ENCODE assay signal across 36 mouse cellular contexts in the genomic region with DNA sequence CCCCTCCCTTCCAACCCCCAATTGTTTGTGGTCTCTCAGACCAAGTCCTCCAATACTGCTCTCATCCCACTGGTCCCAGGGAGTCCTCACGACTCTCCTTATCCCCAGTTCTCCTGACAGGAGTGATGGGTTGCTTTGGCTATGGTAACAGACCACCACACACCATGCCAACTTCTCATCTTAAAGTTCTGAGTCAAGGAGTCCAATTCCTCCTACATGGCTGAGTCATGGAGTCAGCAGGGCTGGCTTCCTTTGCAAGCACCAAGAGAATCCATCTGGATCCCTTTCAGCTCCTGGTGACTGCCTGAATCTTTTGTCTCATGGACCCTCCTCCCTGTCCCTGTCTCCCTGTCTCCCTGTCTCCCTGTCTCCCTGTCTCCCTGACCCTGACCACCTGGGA. TPM values are rescaled to one million over a fixed set of nuclear protein-coding genes. Genes with fewer than 3 reads are reported as not detected.
DNase-seq lines count a peak whose midpoint lies in the region; TF ChIP-seq lines count a peak whose summit lies in the region.
"Had no signal": no experiment of that assay in that cellular context is flagged by ENCODE, and none has a peak within 500 bp of the region (broad histone marks: within the 10 kb centered on the region; RNA-seq: fewer than 3 reads in every experiment).

No protein-coding gene starts in this region.

- no peak for TF ChIP-seq CTCF in olfactory bulb, adult 2 months (IDR thresholded peaks at IDR 0.05; ENCODE audit: insufficient read depth, low read depth, low read length)

- DNase-seq in frontal cortex, adult 2 months (ENCODE audit: extremely low spot score in 1 of 2, low spot score in 1 of 2) = peak; percentile 44 to 68
- DNase-seq in frontal cortex, postnatal 10 days (ENCODE audit: low spot score in 2 of 2) = no peak
- peak; percentile 10 to 84 for DNase-seq in left cerebral cortex, postnatal 25 days (ENCODE audit: low spot score in 2 of 2)
- no peak for DNase-seq in left cerebral cortex, postnatal 14 days (ENCODE audit: low spot score in 2 of 2)
- DNase-seq in 3T3-L1 (ENCODE audit: low read depth, low spot score) = peak; percentile 69
- DNase-seq in cerebellum, adult 11 months = no peak
- DNase-seq: adrenal gland, postnatal 25 days; cerebellum, adult 2 months; cerebellum, postnatal 14 days; forebrain, postnatal 0 days; gastrocnemius, postnatal 10 days; thymus, postnatal 4 days had no signal

- H3K4me1 ChIP-seq in olfactory bulb, adult 2 months (ENCODE audit: control insufficient read depth, insufficient read depth, low read length) = peaks cover 21% of the 10 kb centered on the region
- H3K4me1 ChIP-seq: forebrain, embryonic 12.5 days; heart, embryonic 15.5 days; limb, embryonic 12.5 days; liver, embryonic 15.5 days; lung, embryonic 15.5 days; midbrain, embryonic 15.5 days; neural tube, embryonic 15.5 days had no signal

- no peak overlapping the region for H3K4me3 ChIP-seq in olfactory bulb, adult 2 months (ENCODE audit: insufficient read depth, low read depth, low read length)
- H3K4me3 ChIP-seq: erythroblast, embryonic 14.5 days; forebrain, embryonic 12.5 days; heart, embryonic 15.5 days; left cerebral cortex, adult 2 months; limb, embryonic 12.5 days; liver, embryonic 15.5 days; lung, embryonic 15.5 days; midbrain, embryonic 10.5 days; midbrain, embryonic 15.5 days; neural tube, embryonic 15.5 days had no signal

- no peak for TF ChIP-seq POLR2A in olfactory bulb, adult 2 months (IDR thresholded peaks at IDR 0.05; ENCODE audit: insufficient read depth, low read depth, low read length)

- 11% methylated on average over 1 of the region's 1 CpGs for WGBS in olfactory bulb, adult 2 months

- intact Hi-C loops in left cerebral cortex, postnatal 25 days (cut with DNase I) = no loop called here
- intact Hi-C loops in left cerebral cortex, postnatal 14 days (cut with DNase I) = no loop called here

- H3K27ac ChIP-seq in olfactory bulb, adult 2 months (ENCODE audit: insufficient read depth, low read depth, low read length) = peak overlapping the region; percentile 46; the same call in 1 of the 2 replicates
- H3K27ac ChIP-seq: forebrain, embryonic 12.5 days; heart, embryonic 15.5 days; left cerebral cortex, adult 2 months; limb, embryonic 12.5 days; liver, embryonic 15.5 days; lung, embryonic 15.5 days; midbrain, embryonic 10.5 days; midbrain, embryonic 15.5 days; neural tube, embryonic 15.5 days had no signal

RNA-seq across cellular contexts. Expression of a gene that starts 8.0 kb away (rescaled TPM):
- polyA plus RNA-seq in frontal cortex, adult 2 months (2012; rRNA removed) = 0.18 and 0.42 TPM in 2 replicates
- total RNA-seq in left cerebral cortex, postnatal 25 days (2021) = not detected
- not detected for total RNA-seq in left cerebral cortex, postnatal 14 days (2021)
- not detected in 2 replicates for polyA plus RNA-seq in olfactory bulb, adult 2 months (2012; ENCODE audit: insufficient read depth, insufficient read length, low replicate concordance, missing spikeins)
- total RNA-seq: adrenal gland, adult 18-20 months; forebrain, postnatal 0 days; gastrocnemius, postnatal 10 days; heart, postnatal 25 days; layer of hippocampus, postnatal 10 days; left cerebral cortex, adult 2 months; megakaryocyte progenitor cell, adult 5-6 weeks; MEL had no signal
- polyA plus RNA-seq: embryonic facial prominence, embryonic 14.5 days; erythroblast, embryonic 14.5 days; forebrain, embryonic 12.5 days; hindbrain, embryonic 11.5 days; hindbrain, embryonic 16.5 days; kidney, embryonic 16.5 days; limb, embryonic 12.5 days; lung, embryonic 15.5 days; midbrain, embryonic 10.5 days; neural tube, embryonic 15.5 days had no signal

RNA-seq across cellular contexts. Expression of a gene that starts 12.2 kb away (rescaled TPM):
- polyA plus RNA-seq in frontal cortex, adult 2 months (2012; rRNA removed) = not detected in 2 replicates
- not detected for total RNA-seq in left cerebral cortex, postnatal 25 days (2021)
- not detected for total RNA-seq in left cerebral cortex, postnatal 14 days (2021)
- not detected in 2 replicates for polyA plus RNA-seq in olfactory bulb, adult 2 months (2012; ENCODE audit: insufficient read depth, insufficient read length, low replicate concordance, missing spikeins)
- total RNA-seq: adrenal gland, adult 18-20 months; adrenal gland, postnatal 25 days; forebrain, postnatal 0 days; gastrocnemius, postnatal 10 days; heart, postnatal 25 days; layer of hippocampus, postnatal 10 days; left cerebral cortex, adult 2 months; megakaryocyte progenitor cell, adult 5-6 weeks; MEL had no signal
- polyA plus RNA-seq: brain, embryonic 14.5 days; cerebellum, adult 2 months; cortical plate, adult 2 months; embryonic facial prominence, embryonic 14.5 days; erythroblast, embryonic 14.5 days; forebrain, embryonic 12.5 days; forebrain, postnatal 0 days; heart, embryonic 15.5 days; hindbrain, embryonic 11.5 days; hindbrain, embryonic 16.5 days; intestine, embryonic 14.5 days; kidney, embryonic 16.5 days; limb, embryonic 12.5 days; liver, adult 2 months; liver, embryonic 15.5 days; lung, embryonic 15.5 days; midbrain, embryonic 10.5 days; midbrain, embryonic 15.5 days; neural tube, embryonic 15.5 days had no signal

RNA-seq across cellular contexts. Expression of a gene that starts 40.5 kb away (rescaled TPM):
- polyA plus RNA-seq in frontal cortex, adult 2 months (2012; rRNA removed) = 21.5 and 22.5 TPM in 2 replicates
- 10 to 100 TPM; 18.0 to 22.1 TPM for total RNA-seq in left cerebral cortex, postnatal 25 days (2021)
- total RNA-seq in left cerebral cortex, postnatal 14 days (2021) = 10 to 100 TPM; 19.4 to 21.8 TPM
- not detected in 2 replicates for polyA plus RNA-seq in olfactory bulb, adult 2 months (2012; ENCODE audit: insufficient read depth, insufficient read length, low replicate concordance, missing spikeins)

RNA-seq across cellular contexts. Expression of a gene that starts 40.8 kb away (rescaled TPM):
- 244 and 256 TPM in 2 replicates for polyA plus RNA-seq in frontal cortex, adult 2 months (2012; rRNA removed)
- total RNA-seq in left cerebral cortex, postnatal 25 days (2021) = 100 to 1,000 TPM; 204 to 233 TPM
- total RNA-seq in left cerebral cortex, postnatal 14 days (2021) = 100 to 1,000 TPM; 103 to 119 TPM
- polyA plus RNA-seq in olfactory bulb, adult 2 months (2012; ENCODE audit: insufficient read depth, insufficient read length, low replicate concordance, missing spikeins) = not detected in 2 replicates

RNA-seq across cellular contexts. Expression of a gene that starts 43.2 kb away (rescaled TPM):
- 29.9 and 30.8 TPM in 2 replicates for polyA plus RNA-seq in frontal cortex, adult 2 months (2012; rRNA removed)
- total RNA-seq in left cerebral cortex, postnatal 25 days (2021) = 10 to 100 TPM; 38.0 to 40.3 TPM
- 10 to 100 TPM; 30.5 to 30.7 TPM for total RNA-seq in left cerebral cortex, postnatal 14 days (2021)
- polyA plus RNA-seq in olfactory bulb, adult 2 months (2012; ENCODE audit: insufficient read depth, insufficient read length, low replicate concordance, missing spikeins) = not detected in 2 replicates

Comparison
In these comparisons a context has a peak if more than half of its experiments do, and no peak if none do; other contexts are left out.
1. DNase-seq: peak in frontal cortex, adult 2 months (2 of 2), left cerebral cortex, postnatal 25 days (2 of 2) and 3T3-L1 (single experiment); none in frontal cortex, postnatal 10 days (0 of 2), left cerebral cortex, postnatal 14 days (0 of 2) and cerebellum, adult 11 months (single experiment).